11 mouse cellular contexts compared by ENCODE assay signal in genomic region chr14:104568081-104568480, GRCm38 (mm10).
"Had no signal": no experiment of that assay in that cellular context is flagged by ENCODE, and none has a peak within 500 bp of the region (broad histone marks: within the 10 kb centered on the region; RNA-seq: fewer than 3 reads in every experiment).

No protein-coding gene starts in this region.

- DNase-seq: kidney, adult 18-20 months; kidney, postnatal 10 days; kidney, postnatal 4 days; lung, adult 18-20 months; right cerebral cortex, postnatal 4 days; spleen, adult 18-20 months; thymus, adult 18-20 months; thymus, postnatal 14 days had no signal

- H3K4me3 ChIP-seq: layer of hippocampus, adult 2 months; limb, embryonic 13.5 days had no signal

- H3K9ac ChIP-seq: limb, embryonic 13.5 days; liver, embryonic 14.5 days had no signal

- H3K27me3 ChIP-seq: limb, embryonic 13.5 days had no signal

- H3K9me3 ChIP-seq: limb, embryonic 13.5 days had no signal

- H3K36me3 ChIP-seq: limb, embryonic 13.5 days had no signal

- H3K4me2 ChIP-seq: limb, embryonic 13.5 days had no signal

- H3K4me1 ChIP-seq: limb, embryonic 13.5 days had no signal

- H3K27ac ChIP-seq: layer of hippocampus, adult 2 months; limb, embryonic 13.5 days; liver, embryonic 14.5 days had no signal
